Mouse (Mus musculus) megakaryocyte-erythroid progenitor cell, adult 5-6 weeks (primary cell): Measurements from ENCODE around the gene Scly. TPM values are rescaled to one million over a fixed set of nuclear protein-coding genes. Genes with fewer than 3 reads are reported as not detected.

Source experiments
- ATAC-seq: replicated peaks from 2 replicates; pipeline ENCODE4 v1.8.0; 2016; ENCODE audit warnings: mild to moderate bottlenecking, inconsistent platforms; ENCODE audit not compliant: severe bottlenecking, poor library complexity, low FRiP score, low TSS enrichment
- total RNA-seq, 2 experiments: library from RNA; stranded (forward) in 1 of 2; stranded (reverse) in 1 of 2; fragments of 200-1000, 215-1000 nt in 1 of 2; fragments of >200 nt in 1 of 2; fragmentation: Nextera tagmentation in 1 of 2; gene quantifications; 2 replicates each; pipeline ENCODE4 v1.2.3; 2014 to 2017

Gene Scly
- total RNA-seq (2014; fragmentation: Nextera tagmentation) (64.1 and 65.3 TPM in 2 replicates), total RNA-seq (2017) (31.7 and 40.4 TPM in 2 replicates)

- ATAC-seq: peak; percentile 98
Measured at GRCm38 (mm10) chr1:91297799-91298744, at the start of gene Scly. Gene Scly (plus strand): TSS chr1:91298338.

GRCm38 (mm10) chr1:91248970-91249369 is 49.2 kb upstream of the Scly start:
- ATAC-seq: no peak

GRCm38 (mm10) chr1:91249564-91250414 is 48.3 kb upstream of the Scly start, which contains the start of gene Ube2f:
Gene Ube2f (plus strand): TSS chr1:91250304.
- peak; percentile 93 for ATAC-seq

GRCm38 (mm10) chr1:91250415-91251147 is 47.6 kb upstream of the Scly start:
- no peak for ATAC-seq

GRCm38 (mm10) chr1:91251148-91251650 is 46.9 kb upstream of the Scly start:
- no peak for ATAC-seq

- peak; percentile 72 for ATAC-seq
Measured at GRCm38 (mm10) chr1:91251927-91252326, 46.2 kb upstream of the Scly start.

- no peak for ATAC-seq
Measured at GRCm38 (mm10) chr1:91257918-91258317, 40.2 kb upstream of the Scly start.

- ATAC-seq: no peak
Measured at GRCm38 (mm10) chr1:91259794-91260193, 38.3 kb upstream of the Scly start.

GRCm38 (mm10) chr1:91262508-91262907 is 35.6 kb upstream of the Scly start:
- no peak for ATAC-seq

- no peak for ATAC-seq
Measured at GRCm38 (mm10) chr1:91272260-91272659, 25.9 kb upstream of the Scly start.

GRCm38 (mm10) chr1:91276581-91276980 is 21.6 kb upstream of the Scly start:
- ATAC-seq: no peak

- ATAC-seq: 0 out of 2 replicates have a peak, but pooled peaks have one; percentile 34
Measured at GRCm38 (mm10) chr1:91277480-91277879, 20.7 kb upstream of the Scly start.

GRCm38 (mm10) chr1:91278410-91279119 is 19.6 kb upstream of the Scly start:
- no peak for ATAC-seq

- no peak for ATAC-seq
Measured at GRCm38 (mm10) chr1:91279126-91279525, 19.0 kb upstream of the Scly start.

GRCm38 (mm10) chr1:91282582-91282981 is 15.6 kb upstream of the Scly start:
- no peak for ATAC-seq

GRCm38 (mm10) chr1:91289375-91289774 is 8.8 kb upstream of the Scly start:
- ATAC-seq: no peak

GRCm38 (mm10) chr1:91292101-91292825 is 5.9 kb upstream of the Scly start:
- ATAC-seq: no peak

GRCm38 (mm10) chr1:91295544-91295943 is 2.6 kb upstream of the Scly start:
- ATAC-seq: no peak
